Mouse (Mus musculus) cortical plate, adult 2 months (tissue): Measurements from ENCODE around the gene Cbln3. TPM values are rescaled to one million over a fixed set of nuclear protein-coding genes. Genes with fewer than 3 reads are reported as not detected.

Experiments used
- H3K27ac ChIP-seq: fragments of 200-500 bp; 2 replicates; pipeline ENCODE4 v1.5.1; 2012; ENCODE audit warnings: low read length, control low read depth, inconsistent platforms; ENCODE audit not compliant: insufficient read depth
- H3K4me1 ChIP-seq: fragments of 200-500 bp; 2 replicates; pipeline ENCODE4 v1.6.1; 2011; ENCODE audit warnings: low read length; ENCODE audit not compliant: control insufficient read depth, insufficient read depth
- H3K4me3 ChIP-seq: fragments of 200-500 bp; 2 replicates; pipeline ENCODE4 v1.5.1; 2011; ENCODE audit warnings: mild to moderate bottlenecking, low read length, control low read depth; ENCODE audit not compliant: insufficient read depth
- CTCF ChIP-seq: fragments of 200-500 bp; IDR thresholded peaks from 2 replicates; pipeline ENCODE4 v1.5.1; 2011; ENCODE audit warnings: mild to moderate bottlenecking, control low read depth, low read length; ENCODE audit not compliant: insufficient read depth; ENCODE audit errors: extremely low read depth
- POLR2A ChIP-seq: fragments of 200-500 bp; IDR thresholded peaks from 2 replicates; pipeline ENCODE4 v1.6.1; 2011; ENCODE audit warnings: mild to moderate bottlenecking, low read length, control low read depth; ENCODE audit not compliant: insufficient read depth; ENCODE audit errors: extremely low read depth
- polyA plus RNA-seq: library from polyadenylated mRNA; depleted of rRNA; stranded (reverse); fragments of >200 nt; gene quantifications from 2 replicates; pipeline ENCODE4 v1.2.3, GENCODE M21; 2012

The Cbln3 gene
- polyA plus RNA-seq, 1 experiment, result 0.42 TPM

DNA sequence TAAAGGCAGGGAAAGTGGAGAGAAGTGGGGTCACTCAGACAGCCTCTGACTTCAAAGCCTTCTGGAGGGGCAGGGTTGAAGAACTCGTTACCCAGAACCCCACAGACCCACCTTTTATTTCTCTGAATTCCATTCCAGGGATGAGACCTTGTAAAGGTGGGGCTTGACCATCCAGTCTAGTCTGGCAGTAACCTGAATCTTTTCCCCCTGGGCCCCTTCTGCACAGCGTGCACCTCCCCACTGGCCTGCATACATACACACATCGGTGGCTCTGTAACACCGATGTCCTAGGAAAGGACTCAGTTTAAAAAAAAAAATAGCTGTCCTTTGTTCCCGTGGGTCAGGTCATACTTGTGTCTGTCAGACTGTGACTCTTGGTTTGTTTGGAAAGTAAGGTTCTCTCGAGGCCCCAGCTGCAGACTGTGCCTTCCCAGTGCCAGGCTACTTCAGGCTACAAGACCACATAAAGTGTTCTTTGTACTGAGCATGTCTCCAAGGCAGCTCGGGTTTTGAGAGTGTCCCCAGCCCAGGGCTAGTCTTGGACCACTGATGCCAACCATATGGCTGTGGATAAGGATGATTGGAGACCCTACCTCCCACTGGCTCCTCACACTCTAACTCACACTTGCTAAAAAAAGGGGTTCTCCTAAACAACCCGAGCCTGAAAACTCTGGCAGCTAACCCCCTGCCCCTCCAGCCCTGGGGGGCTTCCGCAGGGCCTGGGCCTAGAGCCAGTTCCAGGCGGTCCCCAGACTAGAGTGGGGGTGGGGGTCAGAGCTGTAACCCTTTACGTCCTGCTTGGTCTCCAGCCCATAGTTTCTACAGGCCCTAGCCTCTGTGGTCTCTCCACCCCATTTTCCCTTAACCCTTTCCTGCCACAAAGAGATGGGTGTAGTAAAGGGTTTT is 31.3 kb downstream of the Cbln3 start:
- H3K4me1 ChIP-seq, result no peaks in the 10 kb centered on the region; the same call in 1 of the 2 replicates
- no peak overlapping the region for H3K27ac ChIP-seq
- peak overlapping the region; percentile 51; the same call in 1 of the 2 replicates for H3K4me3 ChIP-seq
- TF ChIP-seq POLR2A (no peak), CTCF (no peak)

- Histone ChIP-seq H3K4me3 (no peak overlapping the region), H3K27ac (no peak overlapping the region), H3K4me1 (no peaks in the 10 kb centered on the region)
- no peak for TF ChIP-seq POLR2A
- no peak for TF ChIP-seq CTCF
These were observed 33.3 kb downstream of the Cbln3 start for GRCm38 (mm10) chr14:55850885-55851284.

DNA sequence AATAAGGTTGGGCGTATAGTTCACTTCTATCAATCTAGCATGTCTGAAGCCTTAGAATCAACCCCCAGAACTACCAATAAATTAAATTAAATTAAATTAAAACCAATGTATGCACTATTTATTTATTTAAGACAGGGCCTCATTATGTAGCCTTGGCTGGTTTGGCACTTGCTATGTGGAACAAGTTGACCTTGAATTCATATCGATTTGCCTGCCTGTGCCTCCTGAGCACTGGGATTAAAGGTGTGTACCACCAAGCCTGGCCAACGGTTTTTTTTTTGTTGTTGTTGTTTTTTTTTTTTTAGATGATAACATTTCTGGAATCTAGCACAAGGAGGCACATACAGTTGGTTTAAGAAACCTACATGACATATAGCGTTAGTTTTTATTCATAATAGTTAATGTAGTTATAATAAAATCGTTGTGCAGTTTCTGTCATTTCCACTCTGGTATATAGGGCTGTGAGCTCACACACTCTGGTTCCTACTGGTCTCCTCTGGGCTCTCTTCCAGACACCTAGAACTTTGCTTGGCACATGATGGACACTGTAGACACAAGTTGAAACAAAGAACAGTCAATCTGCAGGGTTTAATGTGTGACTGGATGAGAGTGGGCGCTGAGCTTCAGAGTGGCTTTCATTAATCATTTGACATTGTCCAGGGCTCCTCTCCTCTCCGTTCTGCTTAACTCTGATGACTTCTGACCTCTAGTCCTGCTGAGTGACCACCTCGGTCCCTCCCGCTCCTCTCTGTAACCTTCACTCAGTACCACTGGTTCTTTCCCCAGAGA is 38.5 kb downstream of the Cbln3 start:
- no peaks in the 10 kb centered on the region for H3K4me1 ChIP-seq
- H3K4me3 ChIP-seq, result no peak overlapping the region
- no peak for TF ChIP-seq CTCF
- no peak for TF ChIP-seq POLR2A
- H3K27ac ChIP-seq, result no peak overlapping the region

- H3K4me1 ChIP-seq, result no peaks in the 10 kb centered on the region
- TF ChIP-seq POLR2A (no peak), CTCF (no peak)
These were observed 41.4 kb downstream of the Cbln3 start for GRCm38 (mm10) chr14:55842794-55843193.

GRCm38 (mm10) chr14:55840853-55841366 is 43.3 kb downstream of the Cbln3 start:
- TF ChIP-seq CTCF (no peak), POLR2A (no peak)
- H3K4me1 ChIP-seq, result no peaks in the 10 kb centered on the region
- no peak overlapping the region for H3K27ac ChIP-seq
- no peak overlapping the region for H3K4me3 ChIP-seq

More at GRCm38 (mm10) chr14:55842794-55843193, 41.4 kb downstream of the Cbln3 start:
- no peak overlapping the region for H3K27ac ChIP-seq
- no peak overlapping the region for H3K4me3 ChIP-seq

- TF ChIP-seq CTCF (no peak), POLR2A (no peak)
- H3K4me1 ChIP-seq, result no peaks in the 10 kb centered on the region
- H3K4me3 ChIP-seq, result no peak overlapping the region
- no peak overlapping the region for H3K27ac ChIP-seq
These were observed 45.5 kb downstream of the Cbln3 start for GRCm38 (mm10) chr14:55838740-55839139.

DNA sequence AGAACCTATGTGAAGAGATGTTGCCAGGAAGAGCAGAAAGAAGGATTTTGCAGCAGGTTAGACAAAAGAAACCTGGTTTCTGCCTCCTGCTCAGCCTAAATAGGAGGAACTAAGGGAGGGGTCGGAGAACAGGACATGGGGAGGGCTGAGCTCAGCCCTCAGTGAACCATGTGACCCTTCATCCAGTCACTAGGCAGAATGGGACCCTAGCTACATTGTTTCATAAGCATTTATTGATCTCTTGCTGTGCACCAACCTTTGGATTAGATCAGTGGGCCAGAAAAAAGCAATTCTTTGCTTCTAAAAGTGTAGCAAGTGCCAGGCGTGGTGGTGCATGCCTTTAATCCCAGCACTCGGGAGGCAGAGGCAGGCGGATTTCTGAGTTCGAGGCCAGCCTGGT is 45.9 kb downstream of the Cbln3 start:
- Histone ChIP-seq H3K27ac (no peak overlapping the region), H3K4me1 (no peaks in the 10 kb centered on the region), H3K4me3 (no peak overlapping the region)
- TF ChIP-seq POLR2A (no peak), CTCF (no peak)

- TF ChIP-seq CTCF, result no peak
- TF ChIP-seq POLR2A, result no peak
- H3K27ac ChIP-seq, result no peak overlapping the region
- no peak overlapping the region for H3K4me3 ChIP-seq
- H3K4me1 ChIP-seq, result no peaks in the 10 kb centered on the region
These were observed 49.2 kb downstream of the Cbln3 start for GRCm38 (mm10) chr14:55834808-55835533.

GRCm38 (mm10) chr14:55833126-55833525 is 51.1 kb downstream of the Cbln3 start:
- H3K4me1 ChIP-seq, result no peaks in the 10 kb centered on the region
- H3K27ac ChIP-seq, result no peak overlapping the region
- TF ChIP-seq CTCF (no peak), POLR2A (no peak)
- no peak overlapping the region for H3K4me3 ChIP-seq
